14 mouse cellular contexts compared by ENCODE assay signal in genomic region chr17:45994281-45994817, GRCm38 (mm10). TPM values are rescaled to one million over a fixed set of nuclear protein-coding genes. Genes with fewer than 3 reads are reported as not detected.
A peak's percentile ranks its signal among the peaks of the same experiment; 100 is the strongest.
DNase-seq lines count a peak whose midpoint lies in the region; ATAC-seq and TF ChIP-seq lines count a peak whose summit lies in the region.
"Had no signal": no experiment of that assay in that cellular context is flagged by ENCODE, and none has a peak within 500 bp of the region (broad histone marks: within the 10 kb centered on the region; RNA-seq: fewer than 3 reads in every experiment).

No protein-coding gene starts in this region.

- WGBS in kidney, embryonic 14.5 days = 69% methylated on average over 11 of the region's 11 CpGs
- WGBS in liver, embryonic 15.5 days (ENCODE audit: insufficient replicate concordance) = 56% methylated on average over 11 of the region's 11 CpGs

- TF ChIP-seq CTCF in brain, embryonic 14.5 days (IDR thresholded peaks at IDR 0.05; ENCODE audit: borderline replicate concordance, extremely low read depth, insufficient read depth, insufficient read length) = no peak

- H3K4me1 ChIP-seq in kidney, embryonic 14.5 days (ENCODE audit: control insufficient read depth, insufficient read depth, low read length) = peaks cover 5% of the 10 kb centered on the region; the same call in 1 of the 2 replicates
- peaks cover 29% of the 10 kb centered on the region for H3K4me1 ChIP-seq in liver, embryonic 15.5 days (replicated peaks)
- H3K4me1 ChIP-seq: limb, embryonic 13.5 days had no signal

- peaks cover 4% of the 10 kb centered on the region; the same call in 1 of the 2 replicates for H3K9me3 ChIP-seq in kidney, embryonic 14.5 days (ENCODE audit: control insufficient read depth, low read length)
- no peaks in the 10 kb centered on the region for H3K9me3 ChIP-seq in liver, embryonic 15.5 days (replicated peaks)
- H3K9me3 ChIP-seq: embryonic facial prominence, embryonic 13.5 days; limb, embryonic 13.5 days had no signal

- DNase-seq in kidney, adult 11 months = peak; percentile 91
- DNase-seq in brain, embryonic 14.5 days (ENCODE audit: low read depth) = peak; percentile 24
- peak; percentile 88 to 89 for DNase-seq in kidney, adult 8-10 months
- no peak for DNase-seq in frontal cortex, postnatal 25 days (ENCODE audit: low spot score in 2 of 2)
- DNase-seq in right cerebral cortex, postnatal 10 days (ENCODE audit: low spot score in 2 of 2) = no peak
- DNase-seq: cerebellum, adult 11 months; retina, postnatal 1 day; thymus, adult 2 months had no signal

- no peak for TF ChIP-seq POLR2A in brain, embryonic 14.5 days (IDR thresholded peaks at IDR 0.05; ENCODE audit: borderline replicate concordance, extremely low read depth, insufficient read depth, insufficient read length, poor library complexity, severe bottlenecking)

- H3K36me3 ChIP-seq in kidney, embryonic 14.5 days (ENCODE audit: control insufficient read depth, insufficient read depth, low read length) = no peaks in the 10 kb centered on the region
- H3K36me3 ChIP-seq in liver, embryonic 15.5 days (replicated peaks) = no peaks in the 10 kb centered on the region
- H3K36me3 ChIP-seq: embryonic facial prominence, embryonic 13.5 days; limb, embryonic 13.5 days had no signal

- no peak for ATAC-seq in kidney, embryonic 14.5 days (ENCODE audit: low FRiP score, low TSS enrichment)
- ATAC-seq in liver, embryonic 15.5 days (ENCODE audit: insufficient read depth) = peak; percentile 83
- no peak for ATAC-seq in erythroblast, adult 5-6 weeks (replicated peaks; ENCODE audit: low FRiP score, poor library complexity, severe bottlenecking)

- no peak overlapping the region for H3K9ac ChIP-seq in kidney, embryonic 14.5 days (ENCODE audit: low read depth, low read length)
- H3K9ac ChIP-seq in liver, embryonic 15.5 days = no peak overlapping the region
- H3K9ac ChIP-seq: embryonic facial prominence, embryonic 13.5 days; limb, embryonic 13.5 days had no signal

- no peak overlapping the region for H3K4me3 ChIP-seq in kidney, embryonic 14.5 days (ENCODE audit: low read length)
- peak overlapping the region; percentile 1; the same call in 1 of the 2 replicates for H3K4me3 ChIP-seq in liver, embryonic 15.5 days (replicated peaks)
- H3K4me3 ChIP-seq: embryonic facial prominence, embryonic 13.5 days; layer of hippocampus, adult 2 months; limb, embryonic 13.5 days had no signal

- H3K27me3 ChIP-seq in kidney, embryonic 14.5 days (ENCODE audit: control insufficient read depth, insufficient read depth, low read length) = no peaks in the 10 kb centered on the region
- no peaks in the 10 kb centered on the region for H3K27me3 ChIP-seq in liver, embryonic 15.5 days
- H3K27me3 ChIP-seq: embryonic facial prominence, embryonic 13.5 days; limb, embryonic 13.5 days had no signal

- H3K4me2 ChIP-seq in kidney, embryonic 14.5 days (replicated peaks; ENCODE audit: low read depth, low read length) = no peak overlapping the region
- H3K4me2 ChIP-seq in liver, embryonic 15.5 days = peak overlapping the region; percentile 30
- H3K4me2 ChIP-seq: embryonic facial prominence, embryonic 13.5 days; limb, embryonic 13.5 days had no signal

- H3K27ac ChIP-seq in kidney, embryonic 14.5 days (ENCODE audit: low read depth, low read length) = no peak overlapping the region
- H3K27ac ChIP-seq in liver, embryonic 15.5 days (replicated peaks) = no peak overlapping the region; the same call in 1 of the 2 replicates
- H3K27ac ChIP-seq: embryonic facial prominence, embryonic 13.5 days; layer of hippocampus, adult 2 months; limb, embryonic 13.5 days had no signal

RNA-seq across cellular contexts. Expression of gene Vegfa, which starts 37.8 kb away (rescaled TPM):
- 8.2 and 10.1 TPM in 2 replicates for polyA plus RNA-seq in kidney, embryonic 14.5 days (2014; fragmentation: Nextera tagmentation; extraction: Ambion mirVana)
- polyA plus RNA-seq in brain, embryonic 14.5 days (2012; rRNA removed) = 168 and 204 TPM in 2 replicates
- 1.2 and 1.4 TPM in 2 replicates for polyA plus RNA-seq in liver, embryonic 15.5 days (2015; fragmentation: Nextera tagmentation; extraction: Ambion mirVana)
- total RNA-seq in erythroblast, adult 5-6 weeks (2015; ENCODE audit: low replicate concordance) = 8.8 and 14.8 TPM in 2 replicates
- total RNA-seq in erythroblast, adult 5-6 weeks (2017; ENCODE audit: low replicate concordance) = 5.7 and 11.3 TPM in 2 replicates

Comparison
In these comparisons a context has a peak if more than half of its experiments do, and no peak if none do; other contexts are left out.
1. DNase-seq: peak in kidney, adult 11 months (single experiment), brain, embryonic 14.5 days (single experiment) and kidney, adult 8-10 months (2 of 2); none in frontal cortex, postnatal 25 days (0 of 2) and right cerebral cortex, postnatal 10 days (0 of 2).
2. RNA of gene Vegfa, which starts 37.8 kb away (polyA plus RNA-seq): 168 to 204 TPM in brain, embryonic 14.5 days; 8.2 to 10.1 TPM in kidney, embryonic 14.5 days and 1.2 to 1.4 TPM in liver, embryonic 15.5 days; every median in the first group is over 10 times any median in the second.